Mouse (Mus musculus): ENCODE results near the gene Ugt1a8.

- TF ChIP-seq TAL1 (IDR thresholded peaks at IDR 0.05; ENCODE audit: low read length) = no peak
- no peak for TF ChIP-seq GATA1 (IDR thresholded peaks at IDR 0.05; ENCODE audit: low read length)
Observed at GRCm38 (mm10) chr1:88263778-88264177, 176.2 kb downstream of the Ugt1a8 start.
